Mouse (Mus musculus): ENCODE data around the gene Stard13.

DNA sequence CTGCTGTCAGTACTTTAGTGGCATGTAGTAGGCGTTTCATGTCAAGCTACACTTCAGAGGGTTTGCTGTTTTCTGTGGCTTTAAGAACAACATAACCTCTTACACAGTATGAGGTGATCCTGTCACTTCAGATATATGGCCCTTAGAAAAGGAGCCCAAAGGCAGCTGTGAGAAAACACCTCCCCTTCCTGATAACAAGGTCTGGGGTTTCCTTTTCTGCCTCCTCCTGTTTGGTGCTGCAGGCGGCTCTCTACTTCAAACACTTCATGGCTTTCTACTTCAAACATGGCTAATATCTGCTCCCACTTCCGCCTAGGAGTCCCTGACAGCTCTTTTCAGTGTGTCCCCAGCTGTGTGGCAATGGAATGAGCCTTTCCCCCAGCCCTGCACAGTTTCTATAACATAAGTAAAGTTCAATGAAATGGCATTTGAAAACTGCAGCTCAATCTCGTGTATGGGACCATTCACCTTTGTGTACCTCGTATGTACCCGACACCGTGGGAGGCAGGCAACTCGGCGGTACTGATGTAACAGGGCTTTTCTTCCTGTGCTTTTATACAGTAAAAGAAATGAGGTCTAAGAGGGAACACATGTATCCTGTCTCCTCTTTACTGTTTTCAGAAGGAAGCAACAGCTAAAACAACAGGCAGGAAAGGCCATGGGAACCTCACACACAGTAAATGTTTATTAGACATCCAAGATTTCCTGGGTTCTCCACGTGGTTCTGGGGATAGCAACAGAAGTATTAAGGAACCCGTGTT is 13.7 kb upstream of the Stard13 start:
- TF ChIP-seq CTCF (IDR thresholded peaks at IDR 0.05; ENCODE audit: low read depth, low read length), result no peak
- TF ChIP-seq POLR2A (IDR thresholded peaks at IDR 0.05; ENCODE audit: borderline replicate concordance, low read depth, low read length), result no peak
